Mouse (Mus musculus) embryonic facial prominence, embryonic 11.5 days (tissue): ENCODE results near the gene Bnip2. TPM values are rescaled to one million over a fixed set of nuclear protein-coding genes. Genes with fewer than 3 reads are reported as not detected.

Experiments used
- ATAC-seq: fragments of 200-750 bp; cut with Nextera tagmentation; replicated peaks from 2 replicates; pipeline ENCODE4 v1.8.0; 2017; ENCODE audit warnings: low read depth; ENCODE audit not compliant: insufficient number of reproducible peaks, low FRiP score, low TSS enrichment
- DNase-seq: peaks from one replicate; pipeline ENCODE4 v3.0.0-alpha.2; 2015; ENCODE audit warnings: low spot score
- H3K27ac ChIP-seq: fragments of 300-500 bp; sonication (generic); replicated peaks from 2 replicates; pipeline ENCODE4 v1.5.1; 2014; ENCODE audit warnings: mild to moderate bottlenecking, low read depth, low read length, control low read depth
- H3K27me3 ChIP-seq: fragments of 300-500 bp; sonication (generic); 2 replicates; pipeline ENCODE4 v1.6.1; 2014; ENCODE audit warnings: mild to moderate bottlenecking, low read length, moderate library complexity, mixed read lengths; ENCODE audit not compliant: control insufficient read depth, insufficient read depth
- H3K36me3 ChIP-seq: fragments of 300-500 bp; sonication (generic); replicated peaks from 2 replicates; pipeline ENCODE4 v1.6.1; 2014; ENCODE audit warnings: low read depth, mild to moderate bottlenecking, low read length, moderate library complexity, mixed read lengths; ENCODE audit not compliant: control insufficient read depth, insufficient read depth
- H3K4me1 ChIP-seq: fragments of 300-500 bp; sonication (generic); 2 replicates; pipeline ENCODE4 v1.6.1; 2014; ENCODE audit warnings: low read length, mixed read lengths; ENCODE audit not compliant: control insufficient read depth, insufficient read depth
- H3K4me2 ChIP-seq: fragments of 300-500 bp; sonication (generic); 2 replicates; pipeline ENCODE4 v1.6.1; 2014; ENCODE audit warnings: low read depth, mild to moderate bottlenecking, control low read depth, low read length, moderate library complexity
- H3K4me3 ChIP-seq: fragments of 300-500 bp; sonication (generic); 2 replicates; pipeline ENCODE4 v1.5.1; 2014; ENCODE audit warnings: low read depth, low read length, control low read depth
- H3K9ac ChIP-seq: fragments of 300-500 bp; sonication (generic); replicated peaks from 2 replicates; pipeline ENCODE4 v1.6.1; 2014; ENCODE audit warnings: mild to moderate bottlenecking, control low read depth, low read length
- H3K9me3 ChIP-seq: fragments of 300-500 bp; sonication (generic); replicated peaks from 2 replicates; pipeline ENCODE4 v1.6.1; 2016; ENCODE audit warnings: mild to moderate bottlenecking, low read length, inconsistent platforms, mixed read lengths; ENCODE audit not compliant: control insufficient read depth
- WGBS: fragments of 180-500 bp; shearing (Covaris S2); extraction: QIAGEN DNeasy Blood & Tissue Kit; methylation state at CpG from one replicate; pipeline ENCODE4 v1.1.7; 2014; 5-methylcytosine and 5-hydroxymethylcytosine counted together
- polyA plus RNA-seq: library from polyadenylated mRNA; unstranded; fragments of >200 nt; fragmentation: Nextera tagmentation; extraction: Ambion mirVana; gene quantifications from 2 replicates; pipeline ENCODE4 v1.2.1, GENCODE M21; 2014

The Bnip2 gene
- polyA plus RNA-seq, 1 experiment from 2014 or later = 138 TPM

DNA sequence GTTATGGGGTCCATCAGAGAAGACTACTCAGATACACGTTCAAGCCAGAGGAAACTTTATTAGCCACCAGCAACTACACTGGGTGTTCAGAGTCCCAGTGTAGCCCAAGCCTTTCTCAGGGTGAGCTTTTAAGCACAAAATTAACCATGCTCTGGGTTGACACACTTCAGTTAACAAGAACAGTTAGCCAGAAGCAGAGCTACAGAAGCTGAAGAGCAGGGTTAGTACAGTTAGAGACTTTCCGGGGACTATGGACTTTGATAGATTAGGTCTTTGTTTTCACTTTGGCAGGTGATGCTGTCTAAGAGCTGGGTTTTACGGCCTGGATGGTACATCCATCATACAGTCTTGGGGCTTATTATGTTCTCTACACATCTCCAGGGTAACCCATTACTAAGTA is 63.5 kb downstream of the Bnip2 start:
- no peaks in the 10 kb centered on the region for H3K36me3 ChIP-seq
- H3K9me3 ChIP-seq = no peaks in the 10 kb centered on the region
- no peak overlapping the region for H3K27ac ChIP-seq
- no peak overlapping the region for H3K9ac ChIP-seq
- DNase-seq (no peak), ATAC-seq (no peak)
- H3K4me3 ChIP-seq = no peak overlapping the region
- H3K4me2 ChIP-seq = no peak overlapping the region
- H3K27me3 ChIP-seq = no peaks in the 10 kb centered on the region
- WGBS = 79% methylated on average over 3 of the region's 3 CpGs
- no peaks in the 10 kb centered on the region for H3K4me1 ChIP-seq

DNA sequence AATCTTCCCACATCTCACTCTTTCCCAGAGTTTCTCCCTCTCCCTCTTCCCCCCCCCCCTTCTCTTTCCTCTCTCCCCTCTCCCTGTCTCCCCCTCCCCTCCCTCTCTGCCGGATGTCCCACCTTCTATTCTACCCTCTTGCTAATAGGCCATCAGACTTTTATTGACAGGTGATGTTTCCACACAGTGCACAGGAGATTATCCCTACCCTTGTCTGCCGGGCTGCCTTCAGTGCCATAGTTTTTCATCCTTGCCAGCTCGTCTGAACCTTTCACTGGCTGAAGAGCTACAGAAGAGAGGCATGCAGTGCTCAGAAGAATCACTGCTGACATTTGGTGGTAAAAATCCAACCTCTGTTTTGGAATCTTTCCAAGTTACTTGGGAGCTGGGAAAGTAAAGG is 64.1 kb downstream of the Bnip2 start:
- no peaks in the 10 kb centered on the region for H3K9me3 ChIP-seq
- DNase-seq (no peak), ATAC-seq (no peak)
- H3K27me3 ChIP-seq = no peaks in the 10 kb centered on the region
- H3K36me3 ChIP-seq = no peaks in the 10 kb centered on the region
- no peak overlapping the region for H3K4me3 ChIP-seq
- H3K9ac ChIP-seq = no peak overlapping the region
- H3K27ac ChIP-seq = no peak overlapping the region
- WGBS = 55% methylated on average over 3 of the region's 3 CpGs
- no peak overlapping the region for H3K4me2 ChIP-seq
- no peaks in the 10 kb centered on the region for H3K4me1 ChIP-seq

Other genes starting within 250 kb of the Bnip2 start
- gene Foxb1, start 228.5 kb upstream of the Bnip2 start, polyA plus RNA-seq = 0.31 and 0.33 TPM in 2 replicates
- gene Gtf2a2, start 23.1 kb downstream of the Bnip2 start, polyA plus RNA-seq = 226 and 246 TPM in 2 replicates
- not detected in 2 replicates for gene Gcnt3, start 48.6 kb downstream of the Bnip2 start, polyA plus RNA-seq
- gene Fam81a, start 153.1 kb downstream of the Bnip2 start, polyA plus RNA-seq = 2.0 and 2.1 TPM in 2 replicates
- gene Myo1e, start 217.9 kb downstream of the Bnip2 start, polyA plus RNA-seq = 13.0 and 14.8 TPM in 2 replicates